Mouse (Mus musculus) stomach, postnatal 0 days (tissue): ENCODE measurements around the gene Bcl2l11.

ENCODE experiments used
- CTCF ChIP-seq: IDR thresholded peaks from 2 replicates; pipeline ENCODE4 v1.5.1; 2016; ENCODE audit warnings: antibody characterized with exemption, low read depth, mild to moderate bottlenecking, moderate library complexity
- EP300 ChIP-seq: optimal IDR thresholded peaks from 2 replicates; pipeline ENCODE3; 2016; ENCODE audit warnings: antibody characterized with exemption

GRCm38 (mm10) chr2:128096070-128096469 lies 29.8 kb upstream of the Bcl2l11 start:
- TF ChIP-seq CTCF (no peak), EP300 (no peak)
